Mouse (Mus musculus) gastrocnemius, postnatal 4 days (tissue): ENCODE results near the gene Sult2a4. TPM values are rescaled to one million over a fixed set of nuclear protein-coding genes. Genes with fewer than 3 reads are reported as not detected.
"Not testable (repeated sequence)": the region's sequence is repeated elsewhere in the genome, so short reads cannot be mapped to it uniquely, and the experiment has no call there.

Experiments used
- DNase-seq, 2 experiments: peaks; one replicate each; pipeline ENCODE4 v3.0.0; 2021 to 2022; ENCODE audit warnings: low spot score in 2 of 2, mixed read lengths in 2 of 2
- long read RNA-seq, 2 experiments: library from polyadenylated mRNA; stranded (forward); transcript quantifications; one replicate each; pipeline ENCODE4 v2.0.0; 2021
- total RNA-seq, 2 experiments: library from RNA; stranded (reverse); gene quantifications; 2 replicates each; pipeline ENCODE4 v1.2.3; 2021

The Sult2a4 gene
- not detected for total RNA-seq
- long read RNA-seq, experiment 1: 0 reads
- long read RNA-seq, experiment 2: 0 reads

GRCm38 (mm10) chr7:13989507-13989906 lies at the start of gene Sult2a4:
Gene Sult2a4, minus strand, starts transcription at chr7:13989607.
- DNase-seq: not testable (repeated sequence)

- not testable (repeated sequence) for DNase-seq
Observed at GRCm38 (mm10) chr7:14030831-14031230, 41.4 kb upstream of the Sult2a4 start.

GRCm38 (mm10) chr7:14013083-14013482 lies 23.7 kb upstream of the Sult2a4 start:
- no peak for DNase-seq

GRCm38 (mm10) chr7:14010686-14011085 lies 21.3 kb upstream of the Sult2a4 start:
- not testable (repeated sequence) for DNase-seq

Other genes starting within 250 kb of the Sult2a4 start
- not detected for gene Sult2a1, start 152.2 kb downstream of the Sult2a4 start, total RNA-seq
- not detected for gene Sult2a3, start 133.4 kb upstream of the Sult2a4 start, total RNA-seq